In the genomic region with DNA sequence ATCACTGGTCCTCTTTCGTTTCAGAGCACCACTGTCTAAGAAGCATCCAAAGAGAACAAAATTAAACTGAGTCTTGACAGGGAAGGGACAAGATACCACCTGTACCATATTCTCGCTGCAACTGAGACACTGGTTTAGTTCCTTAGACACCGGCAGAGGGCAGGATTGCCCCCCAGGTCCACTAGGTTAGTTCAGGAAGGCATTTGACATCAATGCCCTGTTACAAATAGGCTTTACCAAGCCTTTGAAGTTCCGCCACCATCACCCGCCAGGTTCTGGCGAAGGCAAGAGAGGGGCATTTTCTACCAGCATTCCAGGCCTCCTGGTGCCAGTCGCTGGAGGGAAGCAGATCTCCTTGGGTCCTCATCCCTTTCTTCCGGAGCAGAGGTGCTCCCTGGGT, we compare ENCODE assay signal across 9 mouse cellular contexts. TPM values are rescaled to one million over a fixed set of nuclear protein-coding genes. Genes with fewer than 3 reads are reported as not detected.
DNase-seq lines count a peak whose midpoint lies in the region; ATAC-seq lines count a peak whose summit lies in the region.
"Had no signal": no experiment of that assay in that cellular context is flagged by ENCODE, and none has a peak within 500 bp of the region (broad histone marks: within the 10 kb centered on the region; RNA-seq: fewer than 3 reads in every experiment).

No protein-coding gene starts in this region.

- no peak overlapping the region for H3K9ac ChIP-seq in kidney, embryonic 16.5 days (replicated peaks; ENCODE audit: low read length)
- H3K9ac ChIP-seq in hindbrain, embryonic 16.5 days (ENCODE audit: low read depth, low read length), result no peak overlapping the region

- 12% methylated on average over 8 of the region's 8 CpGs for WGBS in kidney, embryonic 16.5 days
- WGBS in hindbrain, embryonic 16.5 days, result 20% methylated on average over 8 of the region's 8 CpGs

- no peak for DNase-seq in kidney, postnatal 36 days
- DNase-seq in embryo, embryonic 9.5 days (ENCODE audit: extremely low spot score), result peak; percentile 42
- DNase-seq in neural tube, embryonic 10.5 days (ENCODE audit: extremely low spot score, low spot score), result peak; percentile 35
- DNase-seq in urinary bladder, adult 2 months (ENCODE audit: low spot score), result no peak
- DNase-seq in right cerebral cortex, postnatal 4 days, result no peak
- no peak for DNase-seq in layer of hippocampus, adult 9-10 months (ENCODE audit: low spot score)
- DNase-seq: lung, postnatal 4 days had no signal

- peak overlapping the region; percentile 39 for H3K4me3 ChIP-seq in kidney, embryonic 16.5 days (ENCODE audit: low read length)
- peak overlapping the region; percentile 34 for H3K4me3 ChIP-seq in hindbrain, embryonic 16.5 days (ENCODE audit: low read length)

- no peak; the same call in 1 of the 2 replicates for ATAC-seq in kidney, embryonic 16.5 days (ENCODE audit: low FRiP score, low TSS enrichment)
- ATAC-seq in hindbrain, embryonic 16.5 days, result no peak

- peak overlapping the region; percentile 60 for H3K4me2 ChIP-seq in kidney, embryonic 16.5 days (replicated peaks; ENCODE audit: low read depth, low read length)
- peak overlapping the region; percentile 54 for H3K4me2 ChIP-seq in hindbrain, embryonic 16.5 days (ENCODE audit: low read length)

- peaks cover 11% of the 10 kb centered on the region for H3K36me3 ChIP-seq in kidney, embryonic 16.5 days (ENCODE audit: insufficient read depth, low read length)
- no peaks in the 10 kb centered on the region for H3K36me3 ChIP-seq in hindbrain, embryonic 16.5 days (ENCODE audit: control insufficient read depth, insufficient read depth, low read length)

- peaks cover 35% of the 10 kb centered on the region for H3K4me1 ChIP-seq in kidney, embryonic 16.5 days (ENCODE audit: insufficient read depth, low read length)
- H3K4me1 ChIP-seq in hindbrain, embryonic 16.5 days (ENCODE audit: control insufficient read depth, insufficient read depth, low read depth, low read length), result peaks cover 11% of the 10 kb centered on the region

- H3K9me3 ChIP-seq in kidney, embryonic 16.5 days (ENCODE audit: low read length), result no peaks in the 10 kb centered on the region
- no peaks in the 10 kb centered on the region for H3K9me3 ChIP-seq in hindbrain, embryonic 16.5 days (ENCODE audit: control insufficient read depth, low read length)

- no peak overlapping the region for H3K27ac ChIP-seq in kidney, embryonic 16.5 days (ENCODE audit: low read length)
- no peak overlapping the region for H3K27ac ChIP-seq in hindbrain, embryonic 16.5 days (ENCODE audit: low read depth, low read length)

- 0 out of 2 replicates have a peak, but pooled peaks cover 2% of the 10 kb centered on the region for H3K27me3 ChIP-seq in kidney, embryonic 16.5 days (ENCODE audit: insufficient read depth, low read length)
- H3K27me3 ChIP-seq in hindbrain, embryonic 16.5 days (replicated peaks; ENCODE audit: control insufficient read depth, insufficient read depth, low read length), result peaks cover 14% of the 10 kb centered on the region

RNA-seq across cellular contexts. Expression of gene Hapln3, which starts 0.9 kb away (rescaled TPM):
- polyA plus RNA-seq in kidney, embryonic 16.5 days (2015; fragmentation: Nextera tagmentation; extraction: Ambion mirVana), result 4.3 and 4.4 TPM in 2 replicates
- 2.3 and 4.4 TPM in 2 replicates for polyA plus RNA-seq in hindbrain, embryonic 16.5 days (2015; fragmentation: Nextera tagmentation; extraction: Ambion mirVana)
- 0.44 and 0.69 TPM in 2 replicates for polyA plus RNA-seq in urinary bladder, adult 2 months (2012; rRNA removed)

RNA-seq across cellular contexts. Expression of gene Mfge8, which starts 19.0 kb away (rescaled TPM):
- polyA plus RNA-seq in kidney, embryonic 16.5 days (2015; fragmentation: Nextera tagmentation; extraction: Ambion mirVana), result 298 and 328 TPM in 2 replicates
- polyA plus RNA-seq in hindbrain, embryonic 16.5 days (2015; fragmentation: Nextera tagmentation; extraction: Ambion mirVana), result 281 and 351 TPM in 2 replicates
- polyA plus RNA-seq in urinary bladder, adult 2 months (2012; rRNA removed), result 161 and 181 TPM in 2 replicates

Comparison
In these comparisons a context has a peak if more than half of its experiments do, and no peak if none do; other contexts are left out.
1. DNase-seq: peak in embryo, embryonic 9.5 days (single experiment) and neural tube, embryonic 10.5 days (single experiment); none in kidney, postnatal 36 days (0 of 2), urinary bladder, adult 2 months (single experiment), right cerebral cortex, postnatal 4 days (single experiment) and layer of hippocampus, adult 9-10 months (single experiment).